Mouse (Mus musculus) thymus, adult 18-20 months (tissue): ENCODE measurements around the gene Heatr5b.

ENCODE experiments used
- DNase-seq, 2 experiments: peaks; one replicate each; pipeline ENCODE4 v3.0.0; 2022; ENCODE audit warnings: mixed read lengths in 2 of 2

Heatr5b gene

DNA sequence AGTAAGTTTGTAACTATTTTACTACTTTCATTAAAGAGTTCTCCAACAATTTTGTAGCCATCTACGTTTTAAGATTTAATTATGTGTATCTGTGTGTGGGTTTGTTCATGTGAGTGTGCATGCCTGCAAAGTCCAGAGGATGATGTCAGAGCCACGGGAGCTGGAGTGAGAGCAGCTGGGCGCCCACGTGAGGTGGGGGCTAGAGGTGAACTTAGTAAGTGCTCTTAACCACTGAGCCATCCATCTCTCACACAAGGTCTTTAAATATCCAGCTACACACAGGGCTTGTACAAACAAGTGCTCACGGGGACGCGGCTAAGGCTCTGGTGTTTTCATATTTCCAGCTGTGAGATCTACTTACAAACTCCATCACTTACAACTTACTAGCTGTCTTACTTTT, 69.1 kb downstream of the Heatr5b start:
- DNase-seq, result no peak

DNA sequence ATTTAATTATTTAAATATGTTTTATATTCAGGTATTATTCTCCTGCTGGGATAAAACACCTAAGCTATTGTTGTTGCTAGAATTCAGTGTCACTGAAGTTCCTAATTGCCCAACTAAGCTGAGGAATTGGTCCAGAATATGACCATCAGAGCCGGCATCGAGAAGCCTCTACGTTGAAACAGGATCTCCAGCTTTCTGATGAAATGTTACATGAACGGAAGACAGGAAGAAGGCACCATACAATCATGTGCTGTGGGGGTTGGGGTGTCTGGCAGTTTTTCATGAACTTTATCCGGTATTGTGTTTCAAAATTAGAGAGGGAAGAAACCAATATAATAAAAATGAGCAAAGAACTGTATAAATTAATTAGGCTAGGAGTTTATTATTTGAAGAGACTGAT, 71.9 kb downstream of the Heatr5b start:
- no peak for DNase-seq

DNA sequence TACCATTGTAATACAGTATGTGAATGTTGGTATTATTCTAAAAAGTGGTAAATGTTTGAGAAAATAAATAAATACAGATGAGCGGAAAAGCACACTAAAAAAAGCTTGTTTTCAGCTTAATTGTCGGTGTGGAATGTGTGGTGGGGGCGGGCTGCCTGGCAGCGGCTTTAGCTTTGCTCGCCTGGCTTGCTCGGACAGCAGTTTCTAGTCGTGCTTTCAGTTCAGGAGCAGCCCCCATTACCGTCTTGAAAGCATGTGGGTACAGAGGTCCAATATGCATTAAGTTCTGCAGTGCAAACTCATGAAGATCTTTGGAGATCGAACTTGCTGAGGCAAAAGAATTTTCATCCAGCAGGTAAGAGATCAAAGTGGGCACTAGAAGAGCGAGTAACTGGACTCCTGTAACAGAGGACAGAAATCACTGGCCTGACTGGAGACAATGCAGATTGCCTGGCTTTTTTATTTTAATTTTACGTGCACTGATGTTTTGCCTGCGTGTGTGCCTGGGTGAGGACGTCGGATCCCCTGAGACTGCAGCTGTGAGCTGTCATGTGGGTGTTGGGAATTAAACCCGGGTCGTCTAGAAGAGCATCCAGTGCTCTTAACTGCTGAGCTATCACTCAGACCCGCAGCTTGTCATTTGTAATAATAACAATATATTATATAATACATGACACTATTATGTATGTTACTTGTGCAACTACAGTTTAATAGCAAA, 82.1 kb downstream of the Heatr5b start:
- DNase-seq, result no peak

DNA sequence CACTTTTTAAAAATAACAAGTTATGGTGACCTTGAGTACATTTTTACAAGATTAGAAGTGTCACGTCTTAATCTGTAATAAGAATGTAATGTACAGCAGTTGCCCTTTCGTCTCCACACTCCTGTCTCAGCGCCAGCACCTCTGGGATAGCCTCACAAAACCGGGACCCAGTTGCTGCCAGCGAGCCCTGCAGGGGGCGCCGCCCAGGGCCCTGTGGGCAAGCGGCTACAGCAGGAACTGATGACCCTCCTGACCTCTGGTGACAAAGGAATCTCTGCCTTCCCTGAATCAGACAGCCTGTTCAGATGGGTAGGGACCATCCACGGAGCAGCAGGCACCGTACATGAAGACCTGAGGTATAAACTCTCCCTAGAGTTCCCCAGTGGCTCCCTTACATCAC, 83.1 kb downstream of the Heatr5b start:
- no peak for DNase-seq

DNA sequence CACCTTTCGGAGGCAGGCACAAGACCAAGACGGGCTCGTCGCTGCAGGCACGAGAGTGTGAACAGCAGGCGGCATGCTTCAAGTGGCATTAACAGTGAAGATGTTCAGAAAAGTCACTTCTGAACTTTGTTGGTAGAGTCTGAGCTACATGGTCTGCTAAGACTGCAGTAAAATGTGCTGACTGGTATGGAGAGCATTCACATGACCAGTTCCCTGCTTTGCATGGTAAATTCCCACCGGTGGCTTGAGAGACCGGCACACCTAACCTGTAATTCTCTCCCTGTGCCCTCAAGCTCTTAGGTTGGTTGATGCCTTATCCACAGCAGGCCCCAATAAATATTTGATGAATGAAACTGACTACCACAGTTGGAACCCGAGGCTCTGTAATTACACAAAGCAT, 86.7 kb downstream of the Heatr5b start:
- no peak for DNase-seq

DNA sequence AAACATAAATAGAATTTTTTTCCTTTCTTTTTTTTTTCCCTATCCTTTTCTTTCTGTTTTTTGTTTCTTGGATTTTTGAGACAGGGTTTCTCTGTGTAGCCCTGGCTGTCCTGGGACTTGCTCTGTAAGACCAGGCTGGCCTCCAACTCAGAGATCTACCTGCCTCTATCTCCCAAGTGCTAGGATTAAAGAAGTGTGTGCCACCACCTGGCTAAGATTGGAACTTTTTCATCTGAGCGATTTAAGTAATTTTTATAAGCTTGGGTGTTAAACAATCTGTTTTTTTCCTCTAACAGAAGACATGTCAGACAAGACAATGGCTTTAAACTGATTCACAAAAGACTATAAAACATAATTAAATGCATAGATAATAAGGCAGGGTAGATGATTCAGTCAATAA, 96.7 kb downstream of the Heatr5b start:
- DNase-seq, result no peak

DNA sequence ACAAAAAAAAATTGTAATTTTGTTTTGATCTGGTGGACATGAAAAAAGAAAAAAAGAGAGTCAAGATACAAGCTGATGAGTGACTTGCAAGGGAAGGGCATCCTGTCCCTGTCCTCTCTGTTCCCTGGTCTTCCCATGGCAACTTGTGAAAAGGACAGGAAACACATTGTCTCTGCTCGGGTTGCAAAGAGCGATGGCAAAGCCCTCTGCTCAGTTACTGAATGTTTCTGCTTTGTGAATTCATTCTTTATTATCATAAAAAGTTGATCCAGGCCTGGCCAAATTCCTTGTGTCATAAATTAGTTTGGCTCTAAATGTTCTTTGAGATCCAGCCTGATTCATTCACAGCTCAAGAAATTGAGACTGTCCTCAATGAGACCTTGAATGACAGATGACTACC, 97.4 kb downstream of the Heatr5b start:
- DNase-seq, result no peak

DNA sequence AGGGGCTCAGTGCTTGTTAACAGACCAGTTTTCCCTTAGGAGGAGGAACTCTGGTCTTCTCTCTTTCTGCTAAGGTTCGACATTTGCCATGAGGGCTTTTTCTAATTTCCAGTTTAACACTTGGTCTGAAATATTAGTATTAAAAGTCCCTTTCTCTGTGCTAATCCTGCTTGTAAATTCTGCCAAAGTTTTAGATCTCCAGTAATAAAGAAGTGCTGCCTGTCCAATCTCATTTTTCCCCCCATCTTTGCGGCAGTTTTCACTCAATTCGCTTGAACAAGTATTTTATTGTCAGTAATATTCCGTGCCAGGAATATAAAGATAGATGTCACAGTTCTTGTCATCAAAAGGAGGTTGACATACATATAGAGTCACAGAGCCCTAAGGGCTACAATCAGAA, 98.1 kb downstream of the Heatr5b start, which contains the start of gene Strn:
Strn (minus strand) TSS at position 101 of the 400 bp plus-strand sequence.
- no peak for DNase-seq

DNA sequence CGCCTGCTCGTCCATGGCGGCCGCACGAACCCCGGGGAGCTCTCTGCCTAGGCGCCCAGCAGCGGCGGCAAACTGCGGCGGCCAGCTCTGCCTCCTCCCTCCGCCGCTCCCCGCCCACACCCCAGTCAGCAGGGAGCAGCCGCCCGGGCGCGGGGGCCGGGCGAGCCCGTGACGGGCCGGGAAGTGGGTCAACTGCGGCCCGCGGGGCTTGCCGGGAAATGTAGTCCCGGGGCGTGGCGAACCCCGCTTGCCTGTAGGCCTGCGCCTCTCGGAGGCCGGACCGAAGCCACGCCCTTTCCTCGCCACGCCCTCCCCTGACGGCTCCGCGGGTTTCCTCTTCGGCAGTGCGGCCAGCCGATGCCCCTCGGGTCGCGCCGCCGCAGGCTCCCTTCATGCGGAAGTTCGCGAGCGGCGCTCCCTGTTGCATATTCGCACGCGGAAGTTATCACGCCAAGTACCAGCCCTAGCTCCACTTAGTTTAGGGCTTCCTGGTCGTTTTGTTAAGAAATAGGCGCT, 98.6 kb downstream of the Heatr5b start:
- DNase-seq, result peak; percentile 100

DNA sequence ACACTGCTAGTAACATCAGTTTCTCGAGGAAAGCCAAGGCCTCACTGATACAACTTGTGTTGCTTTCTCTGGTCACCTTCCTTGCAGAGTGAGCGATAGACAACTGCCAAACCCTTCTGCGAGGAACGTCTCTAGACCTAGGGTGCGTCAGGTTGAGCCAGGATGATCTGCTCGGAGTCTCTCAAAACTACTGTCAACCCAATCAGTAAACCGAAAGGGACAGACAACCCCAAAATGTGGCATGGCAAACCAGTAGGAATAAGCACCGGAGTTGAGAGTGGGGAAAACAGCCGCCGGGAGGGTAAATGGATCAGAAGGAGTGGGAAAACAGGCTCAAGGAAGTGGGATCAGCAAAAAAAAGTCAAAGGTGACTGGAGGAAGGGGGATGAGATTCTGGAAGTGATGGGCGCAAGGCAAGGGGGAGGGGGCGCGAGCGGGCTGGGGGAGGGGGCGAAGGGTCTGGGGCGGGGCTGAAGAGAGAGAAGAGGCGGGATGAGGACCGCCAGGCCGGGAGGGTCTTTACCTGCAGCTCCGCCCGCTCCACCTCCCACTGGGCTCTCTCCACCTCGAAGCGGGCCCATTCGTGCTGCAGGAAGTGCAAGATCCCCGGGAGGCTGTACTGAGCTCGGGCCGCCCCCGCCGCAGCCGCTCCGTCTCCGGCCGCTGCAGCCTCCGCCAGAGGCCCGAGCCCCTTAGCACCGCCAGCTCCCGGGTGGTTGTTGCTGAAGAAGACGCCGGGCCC, 99.3 kb downstream of the Heatr5b start:
- DNase-seq, result peak in 1 of 2 experiments; percentile 26

DNA sequence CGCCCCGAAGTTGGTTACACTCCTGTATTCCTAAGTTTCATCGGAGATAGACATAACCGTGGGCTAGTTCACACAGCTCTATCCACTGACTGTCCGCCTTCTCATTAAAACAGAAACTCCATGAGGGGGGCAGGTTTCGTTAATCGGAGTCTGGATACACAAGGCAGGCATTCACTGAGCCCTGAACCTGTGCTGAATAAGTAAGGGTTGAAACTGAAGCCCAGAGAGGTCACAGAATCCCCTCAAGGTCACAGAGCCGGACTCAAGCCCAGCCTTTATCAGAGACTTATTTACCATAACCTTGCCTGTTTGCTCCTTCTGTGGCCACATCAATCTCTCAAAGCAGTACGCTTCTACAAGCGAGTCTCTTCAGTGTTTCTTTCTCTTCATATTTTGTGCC, 100.4 kb downstream of the Heatr5b start:
- DNase-seq, result no peak

DNA sequence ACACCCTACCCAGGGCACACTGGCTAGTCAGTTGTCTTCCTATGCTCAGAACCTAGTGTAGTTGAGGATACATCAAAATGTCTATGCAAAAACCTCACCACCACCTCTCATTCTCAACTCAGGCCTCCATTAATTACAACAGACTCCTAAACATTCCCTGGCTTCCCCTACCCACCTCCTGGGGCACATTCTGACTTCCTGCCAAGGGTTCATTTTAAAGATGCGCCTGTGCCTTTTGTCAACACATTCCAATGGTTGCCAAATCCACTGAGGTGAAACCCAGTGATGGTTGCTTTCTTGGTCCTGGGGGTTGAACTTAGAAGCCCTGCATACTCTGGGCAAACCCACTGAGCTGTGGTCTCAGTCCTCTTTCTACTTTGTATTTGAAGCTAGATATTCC, 103.1 kb downstream of the Heatr5b start:
- no peak for DNase-seq

DNA sequence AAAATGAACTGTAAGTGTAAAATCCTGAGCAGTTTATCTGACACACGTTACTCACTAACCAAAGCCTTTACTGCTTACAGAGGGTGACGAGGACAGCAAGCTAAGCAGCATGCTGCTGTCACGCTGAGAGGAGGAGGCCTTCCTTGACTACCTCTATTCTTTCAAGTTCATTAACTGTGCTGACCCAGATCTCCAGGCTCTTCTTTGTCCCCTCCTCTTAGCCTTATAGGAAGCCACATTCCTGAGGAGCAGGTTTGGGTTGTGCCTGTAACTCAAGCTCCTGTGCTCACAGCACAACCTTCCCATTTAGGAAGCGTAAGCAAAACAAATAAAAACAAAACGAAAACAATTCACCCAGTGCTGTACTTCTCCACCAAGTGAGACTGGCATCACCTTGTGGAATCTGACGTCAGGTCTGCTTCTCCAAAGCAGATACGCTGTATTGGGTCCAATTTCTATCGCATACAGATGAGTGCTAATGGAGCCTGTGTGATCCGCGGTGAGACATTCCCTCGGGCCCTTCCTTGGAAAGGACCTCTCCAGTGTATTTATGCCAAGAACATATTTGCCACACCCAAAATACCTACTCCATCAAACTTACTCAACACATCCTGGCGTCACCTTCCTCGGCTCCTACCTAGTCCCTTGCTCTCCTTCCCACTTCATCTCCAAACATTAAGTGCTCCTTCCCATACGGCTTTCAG, 108.3 kb downstream of the Heatr5b start:
- no peak for DNase-seq

DNA sequence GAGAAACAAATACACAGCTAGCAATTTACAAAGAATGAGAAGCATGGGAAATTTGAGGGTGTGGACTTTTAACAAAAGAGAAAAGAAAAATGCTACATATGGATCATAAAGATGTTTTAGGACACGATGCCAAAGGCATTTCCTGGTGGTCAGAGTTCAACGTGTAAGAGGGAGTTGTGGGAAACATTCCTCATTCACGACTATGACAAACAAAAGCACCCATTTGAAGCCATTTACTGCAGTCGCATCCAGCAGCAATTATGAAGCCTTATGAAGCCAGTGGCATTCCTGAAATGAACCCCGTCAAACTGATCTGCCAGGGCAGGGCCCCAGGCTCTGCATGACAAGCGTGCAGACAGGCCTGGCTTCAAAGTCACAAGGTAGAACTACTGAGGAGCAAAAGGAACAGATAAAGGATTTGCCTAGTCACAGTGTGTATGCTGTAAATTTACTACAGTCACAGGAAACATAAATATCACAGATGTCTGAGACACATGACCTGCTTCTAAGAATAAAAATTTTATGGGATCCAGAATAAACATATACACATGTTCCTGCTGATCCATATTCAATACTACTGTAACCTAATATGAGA, 110.6 kb downstream of the Heatr5b start:
- no peak for DNase-seq

DNA sequence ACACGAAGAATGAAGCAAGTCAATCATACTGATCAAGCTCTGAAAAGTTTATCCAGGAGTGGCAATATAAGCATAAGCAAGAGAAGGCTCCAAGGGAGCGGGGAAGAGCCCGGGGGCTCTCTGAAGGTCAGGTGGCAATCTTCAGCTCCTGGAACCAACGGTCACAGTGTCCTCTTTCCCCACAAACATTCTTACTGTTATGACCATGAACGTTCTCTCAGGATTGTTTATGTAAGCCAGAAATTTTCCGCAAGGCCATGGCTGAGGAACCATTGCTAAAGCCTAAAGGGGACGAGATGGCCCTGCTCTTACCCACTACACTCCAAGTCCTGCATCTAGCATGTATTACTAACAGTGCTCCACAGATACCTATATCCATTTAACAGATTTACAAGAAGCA, 113.5 kb downstream of the Heatr5b start:
- no peak for DNase-seq

DNA sequence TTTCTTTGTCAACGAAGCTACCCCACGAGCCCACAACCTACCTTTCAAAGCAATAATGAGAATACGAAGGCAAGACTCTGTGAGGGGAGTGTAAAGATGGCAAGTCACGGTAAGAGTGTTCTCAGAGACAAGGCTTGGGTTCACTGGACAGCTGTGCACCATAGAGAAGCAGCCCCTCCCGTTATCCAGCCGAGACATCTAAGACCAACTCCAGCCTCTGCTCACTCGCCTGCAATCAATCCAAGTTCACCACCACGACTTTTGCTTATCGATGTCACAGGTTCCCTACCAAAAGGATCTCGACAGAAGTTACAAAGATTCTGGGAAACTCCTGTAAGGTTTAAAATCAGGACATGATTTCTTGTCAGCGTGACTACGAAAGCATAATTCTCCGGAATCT, 116.1 kb downstream of the Heatr5b start:
- DNase-seq, result no peak

DNA sequence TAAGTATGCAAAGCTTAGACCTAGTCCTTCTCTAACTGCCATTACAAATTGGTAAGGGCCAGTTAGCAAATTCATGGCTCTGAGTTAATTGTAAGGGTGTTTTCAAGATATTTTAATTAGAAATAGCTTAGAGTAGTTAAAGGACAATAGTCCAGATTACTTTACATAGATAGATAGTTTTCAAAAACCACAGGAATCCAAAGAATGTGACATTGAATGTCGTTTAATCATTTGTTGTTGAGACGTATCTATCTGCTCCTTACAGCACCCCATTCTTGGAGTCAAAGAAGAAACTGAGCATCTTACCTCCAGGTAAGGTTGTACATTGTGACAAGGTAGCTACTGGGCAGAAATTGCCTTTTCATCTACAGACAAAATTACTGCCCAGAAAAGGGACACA, 124.9 kb downstream of the Heatr5b start:
- DNase-seq, result no peak

DNA sequence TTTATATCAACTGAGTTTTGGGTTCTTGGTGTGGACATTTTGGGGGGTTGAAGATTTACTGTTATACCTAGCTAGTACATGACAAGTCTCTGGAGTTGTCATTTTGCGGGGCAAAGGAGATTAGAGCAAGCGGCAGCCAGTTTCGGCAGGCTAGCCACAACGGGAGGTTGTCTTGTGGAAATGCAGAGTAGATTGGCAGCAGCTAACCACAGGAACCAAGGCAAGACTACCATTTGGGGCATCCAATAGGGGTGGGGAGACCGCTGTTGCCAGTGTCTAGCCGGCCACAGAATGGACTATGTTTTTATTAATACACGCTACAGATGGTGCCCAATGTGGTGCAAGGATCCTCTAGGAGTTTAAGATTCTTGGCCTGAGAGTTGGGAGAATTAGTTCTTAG, 126.7 kb downstream of the Heatr5b start:
- DNase-seq, result no peak

DNA sequence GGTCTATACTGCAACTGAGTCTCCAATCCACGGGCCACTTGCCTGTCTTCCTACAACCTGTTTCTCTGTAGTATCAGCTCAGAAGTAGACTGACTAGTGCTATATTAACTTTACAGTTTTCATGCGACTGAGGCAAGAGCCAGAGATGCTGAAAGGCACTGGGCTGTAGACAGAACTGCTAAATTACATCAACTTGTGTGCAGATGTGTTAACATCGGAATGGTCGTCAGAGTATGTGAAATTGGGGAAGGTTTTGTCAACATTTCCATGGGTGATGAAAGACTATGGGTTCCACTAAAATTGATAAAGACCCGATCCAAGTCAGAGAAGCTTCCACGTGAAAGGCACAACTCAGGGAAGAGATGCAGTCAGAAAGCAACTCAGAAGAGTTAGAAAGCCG, 132.2 kb downstream of the Heatr5b start:
- no peak for DNase-seq
